Mouse (Mus musculus): ENCODE data around the gene Zfp334.

Gene Zfp334

GRCm38 (mm10) chr2:165387844-165388495, at the start of gene Zfp334:
Zfp334 (minus strand) TSS chr2:165388259.
- peak; percentile 99 for DNase-seq (ENCODE audit: low spot score)

DNA sequence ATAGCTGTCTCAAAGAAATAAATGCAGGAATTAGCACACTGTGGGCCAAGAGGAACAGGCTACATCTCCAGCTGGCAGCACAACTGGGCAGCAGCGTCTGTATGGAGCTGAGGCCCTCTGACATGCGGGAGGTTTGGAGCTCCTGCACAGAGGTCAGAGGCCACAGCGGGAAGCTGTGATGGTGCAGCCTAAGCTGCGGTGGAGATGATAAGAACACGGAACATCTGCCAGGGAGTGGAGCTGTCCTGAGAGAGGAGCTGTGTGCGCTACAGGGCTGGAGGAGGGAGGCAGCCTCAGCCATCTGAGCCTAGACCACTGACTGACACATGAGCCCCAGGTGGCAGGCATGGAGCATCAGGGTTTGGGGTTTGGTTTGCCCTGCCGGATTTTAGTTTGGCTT, 40.6 kb upstream of the Zfp334 start:
- no peak for DNase-seq (ENCODE audit: low spot score)

DNA sequence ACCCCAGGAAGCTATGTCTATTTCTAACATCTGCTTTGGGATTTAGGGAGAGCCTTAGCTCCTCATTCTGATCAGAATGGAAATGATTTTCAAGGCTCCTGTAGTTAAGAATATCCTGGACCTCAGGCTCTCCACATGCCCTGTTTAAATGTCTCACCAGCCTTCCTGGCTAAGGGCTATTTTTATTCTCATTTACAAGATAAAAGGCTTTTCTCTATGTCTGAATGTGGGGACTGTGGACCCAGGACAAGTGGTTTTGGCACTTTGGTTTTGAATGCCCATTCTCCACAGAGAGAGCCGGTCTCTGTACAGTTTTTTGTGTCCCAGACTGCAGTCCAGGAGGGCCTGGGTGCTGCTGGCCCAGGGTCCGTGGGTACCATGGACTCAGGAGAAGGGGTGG, 32.1 kb upstream of the Zfp334 start:
- DNase-seq (ENCODE audit: low spot score): no peak

GRCm38 (mm10) chr2:165419670-165420111, 31.6 kb upstream of the Zfp334 start:
- no peak for DNase-seq (ENCODE audit: low spot score)

DNA sequence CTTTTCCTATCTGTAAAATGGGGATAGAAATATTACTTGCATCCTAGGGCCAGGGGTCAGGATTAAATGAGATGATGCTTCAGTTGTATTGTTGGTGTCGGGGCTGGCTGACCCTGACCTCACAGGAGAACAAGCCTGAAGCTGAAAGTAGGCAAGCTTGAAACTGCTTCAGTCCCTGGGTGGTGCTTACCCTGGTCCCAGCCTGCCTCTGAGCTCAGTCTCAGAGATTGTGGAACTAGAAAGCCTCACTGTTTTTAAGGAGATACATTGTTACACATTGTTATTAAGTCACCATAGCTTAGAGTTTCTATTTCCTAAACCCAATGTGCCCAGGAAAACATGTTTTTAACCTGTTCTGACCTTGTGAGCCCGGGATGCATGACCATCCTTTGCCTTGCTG, 30.5 kb upstream of the Zfp334 start:
- no peak for DNase-seq (ENCODE audit: low spot score)

- peak; percentile 17 for DNase-seq (ENCODE audit: low spot score)
These were observed 29.2 kb upstream of the Zfp334 start for GRCm38 (mm10) chr2:165417291-165417690.

- DNase-seq (ENCODE audit: low spot score): peak; percentile 71
These were observed 27.7 kb upstream of the Zfp334 start for GRCm38 (mm10) chr2:165415795-165416194.

GRCm38 (mm10) chr2:165415141-165415721, 27.2 kb upstream of the Zfp334 start:
- DNase-seq (ENCODE audit: low spot score): peak; percentile 56

DNA sequence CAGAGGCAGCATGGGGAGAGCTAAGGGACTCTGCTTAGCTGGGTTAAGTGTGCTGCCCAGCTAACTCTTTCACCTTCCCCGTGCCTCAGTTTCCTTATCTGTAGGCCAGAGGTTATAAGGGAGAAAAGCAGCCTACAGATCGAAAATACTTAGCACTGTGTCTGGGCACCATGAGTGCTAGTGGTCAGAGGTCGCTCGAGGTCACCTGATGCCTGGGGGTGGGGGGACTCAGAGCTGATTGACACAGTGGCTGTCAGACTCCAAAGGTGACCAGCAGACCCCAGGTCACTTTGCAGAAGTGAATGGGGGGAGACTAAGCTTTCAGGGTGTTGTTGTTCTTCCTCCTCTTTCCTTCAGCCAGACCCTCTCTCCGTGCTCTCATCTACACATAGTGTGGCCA, 26.3 kb upstream of the Zfp334 start:
- DNase-seq (ENCODE audit: low spot score): no peak

GRCm38 (mm10) chr2:165413884-165414283, 25.8 kb upstream of the Zfp334 start:
- DNase-seq (ENCODE audit: low spot score): no peak

- DNase-seq (ENCODE audit: low spot score): peak; percentile 73
These were observed 19.7 kb upstream of the Zfp334 start for GRCm38 (mm10) chr2:165407700-165408301.

- DNase-seq (ENCODE audit: low spot score): no peak
These were observed 17.3 kb upstream of the Zfp334 start for GRCm38 (mm10) chr2:165405351-165405750.

- no peak for DNase-seq (ENCODE audit: low spot score)
These were observed 16.9 kb upstream of the Zfp334 start for GRCm38 (mm10) chr2:165404951-165405350.

GRCm38 (mm10) chr2:165398164-165398785, 10.2 kb upstream of the Zfp334 start:
- DNase-seq (ENCODE audit: low spot score): peak; percentile 55

- DNase-seq (ENCODE audit: low spot score): no peak
These were observed 9.6 kb upstream of the Zfp334 start for GRCm38 (mm10) chr2:165397502-165398163.

GRCm38 (mm10) chr2:165396831-165397501, 8.9 kb upstream of the Zfp334 start:
- DNase-seq (ENCODE audit: low spot score): peak; percentile 63

- no peak for DNase-seq (ENCODE audit: low spot score)
These were observed 4.1 kb upstream of the Zfp334 start for GRCm38 (mm10) chr2:165392156-165392555.

DNA sequence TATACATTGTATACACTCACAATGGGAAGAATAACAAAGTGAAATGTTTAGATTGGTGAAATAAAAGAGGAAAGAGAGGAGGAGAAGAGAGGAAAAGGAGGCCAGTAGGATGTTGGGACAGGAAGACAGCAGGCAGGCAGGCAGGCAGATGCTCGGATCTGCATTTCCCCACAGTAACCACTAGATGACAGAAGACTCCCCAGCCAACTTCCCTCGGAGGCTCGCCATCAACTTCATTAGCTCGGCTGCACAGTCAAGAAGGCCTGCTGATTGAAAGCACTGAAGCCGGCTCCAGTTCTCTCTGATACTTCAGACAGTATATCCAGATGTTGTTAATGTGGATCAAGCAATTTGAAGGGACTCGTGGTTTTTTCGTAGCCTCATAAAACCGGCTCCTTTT, 3.5 kb upstream of the Zfp334 start:
- DNase-seq (ENCODE audit: low spot score): peak; percentile 85

DNA sequence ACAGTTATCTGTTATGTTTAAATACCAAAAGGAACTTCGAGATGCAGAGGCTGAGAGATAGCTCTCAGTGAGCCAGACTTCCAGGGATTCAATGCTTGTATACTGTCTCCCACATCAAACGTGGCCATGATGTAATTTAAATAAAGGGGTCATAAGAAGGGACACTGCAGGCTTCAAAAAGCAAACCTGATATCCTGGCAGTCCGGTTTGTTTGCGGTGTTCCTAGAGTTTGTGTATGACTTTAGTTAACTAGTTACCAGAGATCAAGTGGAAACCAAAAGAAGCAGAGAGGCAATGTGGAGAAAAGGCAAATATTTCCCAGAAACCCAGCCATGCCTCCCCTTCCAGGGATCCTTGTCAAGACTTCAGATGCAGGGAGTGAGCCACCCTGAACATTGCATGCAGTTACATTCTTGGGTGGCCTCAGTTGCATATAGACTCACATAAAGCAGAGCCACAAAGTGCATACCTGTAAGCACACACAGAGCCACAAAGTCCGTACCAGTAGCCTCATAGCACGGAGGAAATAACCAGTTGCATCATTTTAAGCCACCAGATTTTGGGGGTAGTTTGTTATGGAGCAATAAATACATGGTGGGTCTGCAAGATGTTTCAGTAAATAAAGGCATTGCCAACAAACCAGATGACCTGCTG, 1.4 kb upstream of the Zfp334 start:
- no peak for DNase-seq (ENCODE audit: low spot score)

GRCm38 (mm10) chr2:165387370-165387769, 689 bp downstream of the Zfp334 start:
- DNase-seq (ENCODE audit: low spot score): peak; percentile 68

DNA sequence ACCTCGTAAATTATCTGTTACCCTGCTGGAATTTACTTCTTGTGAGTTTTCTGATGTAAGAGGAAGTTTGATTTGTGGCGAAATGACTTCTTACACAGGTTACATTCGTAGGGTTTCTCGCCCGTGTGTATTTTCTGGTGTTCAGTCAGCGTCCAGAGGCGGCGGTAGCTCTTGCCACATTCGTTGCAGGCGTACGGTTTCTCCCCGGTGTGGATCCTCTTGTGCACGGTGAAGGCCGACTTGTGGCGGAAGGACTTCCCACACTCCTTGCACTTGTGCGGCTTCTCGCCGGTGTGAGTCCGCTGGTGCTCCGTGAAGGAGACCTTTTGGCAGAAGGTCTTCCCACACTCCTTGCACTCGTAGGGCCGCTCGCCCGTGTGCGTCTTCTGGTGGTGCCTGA, 8.0 kb downstream of the Zfp334 start:
- no peak for DNase-seq (ENCODE audit: low spot score)

Data from embryo, embryonic 10.5 days (tissue).